Mouse (Mus musculus) cerebellum, postnatal 36 days (tissue): ENCODE results near the gene Nf1.
A peak's percentile ranks its signal among the peaks of the same experiment; 100 is the strongest.

Source experiments
- DNase-seq, 2 experiments: peaks; one replicate each; pipeline ENCODE4 v3.0.0; 2021 to 2022; ENCODE audit warnings: mixed read lengths in 2 of 2

The Nf1 gene

DNA sequence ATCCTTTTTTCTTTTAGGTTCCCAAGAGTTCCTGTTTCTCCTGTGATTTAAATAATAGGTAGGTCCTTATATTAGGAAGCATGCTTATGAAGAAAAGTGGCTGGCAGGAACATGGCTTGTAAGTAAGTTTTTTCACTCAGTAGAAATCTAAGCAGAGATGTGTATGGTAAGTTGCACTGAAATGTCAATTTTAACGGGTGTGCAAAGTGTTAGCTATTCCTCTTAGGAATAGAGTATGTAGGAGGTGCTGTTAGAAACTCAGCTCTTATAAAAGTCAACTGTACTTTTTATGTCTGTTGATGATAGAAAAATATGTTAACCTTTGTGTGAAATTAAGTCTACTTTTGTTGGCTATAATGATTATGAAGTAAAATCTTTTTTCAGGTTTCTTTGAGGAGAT is 128.6 kb downstream of the Nf1 start:
- DNase-seq, result no peak

DNA sequence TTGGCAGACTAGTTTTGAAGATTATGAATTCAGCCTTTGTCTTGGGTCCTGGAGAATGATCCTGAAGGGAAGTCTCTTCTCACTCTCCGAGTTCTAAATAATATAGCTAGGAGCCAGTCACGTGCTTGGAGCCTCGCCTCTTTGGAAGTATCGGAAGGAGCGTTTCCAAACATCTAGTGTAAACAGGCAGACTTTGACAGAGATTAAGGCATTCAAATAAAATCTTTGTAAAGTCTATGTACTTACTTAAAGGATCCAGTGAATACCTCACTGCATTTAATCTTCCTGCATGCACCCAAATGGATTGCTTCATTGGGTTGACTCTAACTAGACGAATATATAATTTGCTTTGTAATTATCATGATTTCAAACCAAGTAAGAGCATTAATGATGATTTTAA is 143.9 kb downstream of the Nf1 start:
- no peak for DNase-seq

GRCm38 (mm10) chr11:79483876-79484528 is 144.5 kb downstream of the Nf1 start:
- DNase-seq, result no peak

DNA sequence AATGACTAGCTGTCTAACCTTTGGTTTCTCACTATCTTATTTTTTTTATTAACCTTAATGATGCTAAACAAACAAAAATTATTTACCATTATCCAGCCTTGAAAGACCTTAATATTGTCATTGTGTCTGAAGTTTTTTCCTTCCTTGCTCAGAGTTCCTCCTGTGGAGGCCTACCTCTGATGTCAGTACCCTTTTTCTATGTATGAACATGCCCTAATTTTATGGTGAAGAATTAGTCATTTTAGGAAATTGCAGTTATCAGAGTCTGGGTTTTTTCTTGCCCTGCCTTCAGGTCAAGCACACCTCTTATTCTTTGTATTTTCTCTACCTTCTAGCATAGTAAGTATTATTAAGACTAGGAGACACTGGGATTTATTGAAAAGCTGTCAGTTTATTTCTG is 145.2 kb downstream of the Nf1 start:
- no peak for DNase-seq

GRCm38 (mm10) chr11:79494976-79495800 is 155.7 kb downstream of the Nf1 start:
- no peak for DNase-seq

GRCm38 (mm10) chr11:79502917-79503316 is 163.4 kb downstream of the Nf1 start:
- no peak for DNase-seq

DNA sequence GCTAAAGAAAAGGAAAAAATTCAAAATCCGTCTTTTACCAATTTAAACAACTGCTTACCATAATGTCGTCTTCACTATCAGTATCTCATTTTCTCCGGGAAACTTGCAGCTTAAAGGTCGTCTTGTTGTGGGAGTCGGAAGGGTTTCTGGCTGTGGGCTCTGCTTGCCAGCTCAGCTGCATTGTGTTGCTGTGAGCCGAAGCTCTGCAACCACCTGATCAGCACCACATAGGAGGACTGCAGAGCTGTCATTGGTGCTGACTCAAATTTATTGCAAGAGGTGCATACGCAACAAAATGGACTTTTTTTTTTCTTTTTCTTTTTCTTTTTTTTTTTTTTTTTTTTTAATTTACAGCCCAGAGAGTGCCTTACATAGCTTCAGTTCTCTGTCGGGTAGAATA is 164.4 kb downstream of the Nf1 start, which contains the start of gene Omg:
Gene Omg, minus strand, starts transcription at position 240 of the 400 bp plus-strand sequence.
- peak in 1 of 2 experiments; percentile 8 for DNase-seq

DNA sequence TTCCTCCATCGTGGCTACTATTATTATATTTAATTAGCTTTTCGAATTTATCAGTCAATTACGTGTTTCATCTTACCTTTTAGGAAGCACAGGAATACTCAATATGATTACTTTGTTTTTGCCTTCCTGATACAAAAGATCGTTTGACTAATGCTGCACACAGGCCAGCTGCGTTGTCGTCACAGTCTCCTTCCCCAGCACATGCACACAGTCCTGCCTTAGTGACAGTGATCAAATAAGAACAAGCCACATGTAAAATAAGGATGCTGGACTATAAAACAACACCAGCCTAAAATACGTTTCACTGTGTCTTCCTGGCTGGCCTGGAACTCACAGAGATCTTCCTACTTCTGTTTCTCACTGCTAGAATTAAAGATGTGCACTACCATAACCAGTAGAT is 165.0 kb downstream of the Nf1 start:
- DNase-seq, result no peak

DNA sequence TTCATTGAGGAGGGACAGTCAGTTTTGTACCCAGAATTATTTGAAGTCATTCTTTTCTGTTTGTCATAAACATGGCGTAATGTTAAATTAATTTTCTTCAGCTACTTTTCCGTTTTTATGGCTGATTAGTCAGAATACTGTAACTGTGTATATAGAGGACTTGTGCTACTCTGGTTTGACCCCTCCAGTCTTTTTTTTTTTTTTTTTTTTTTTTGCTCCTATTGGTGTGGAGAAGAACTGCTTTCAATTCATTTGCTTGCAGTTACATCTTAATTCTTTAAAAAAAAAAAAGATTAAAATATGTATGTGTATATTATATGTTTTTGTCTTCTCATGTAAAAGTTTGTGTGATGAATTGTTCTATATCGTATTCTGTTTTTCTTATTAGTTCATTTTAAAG is 172.5 kb downstream of the Nf1 start:
- DNase-seq, result no peak

DNA sequence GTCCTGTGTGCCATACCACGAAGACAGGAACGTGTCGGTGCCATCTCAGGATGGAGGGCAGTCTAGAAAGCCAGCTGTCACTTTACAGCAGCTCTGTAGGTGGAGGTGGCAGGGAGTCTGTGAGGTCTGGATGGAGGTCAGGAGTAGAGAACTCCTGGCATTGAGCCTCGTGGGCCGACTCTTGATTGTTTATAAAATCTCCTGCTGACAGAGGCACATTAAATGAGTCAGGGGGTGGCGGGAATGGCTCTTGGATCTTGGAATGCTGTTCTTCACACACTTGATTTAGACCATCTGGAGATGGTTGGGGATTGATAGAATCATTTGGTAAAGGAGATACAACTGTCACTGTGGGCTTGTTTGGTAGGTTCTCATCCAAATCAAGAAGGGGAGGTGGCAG is 175.8 kb downstream of the Nf1 start:
- DNase-seq, result no peak

DNA sequence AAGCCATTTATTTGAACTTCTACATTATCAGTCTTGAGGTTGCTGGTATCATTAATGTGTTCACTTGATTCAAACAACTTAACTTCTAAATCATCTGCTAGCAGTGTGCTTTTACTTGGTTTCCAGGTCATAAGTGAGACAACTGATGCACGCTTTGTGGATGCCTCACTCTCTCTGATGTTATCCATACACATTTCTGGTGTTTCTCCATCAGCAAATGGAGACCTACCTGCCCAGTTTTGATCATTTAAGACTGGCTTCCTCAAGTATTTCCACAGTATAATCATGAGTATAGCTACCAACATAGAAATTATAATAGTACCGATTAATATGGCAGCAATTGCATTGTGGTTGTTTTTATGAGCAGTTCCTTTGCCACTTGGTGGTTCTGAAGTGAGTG is 176.3 kb downstream of the Nf1 start:
- DNase-seq, result no peak

GRCm38 (mm10) chr11:79519299-79519698 is 179.8 kb downstream of the Nf1 start:
- DNase-seq, result no peak

GRCm38 (mm10) chr11:79519878-79520291 is 180.4 kb downstream of the Nf1 start:
- DNase-seq, result no peak

- no peak for DNase-seq
These were observed 181.3 kb downstream of the Nf1 start for GRCm38 (mm10) chr11:79520772-79521171.

DNA sequence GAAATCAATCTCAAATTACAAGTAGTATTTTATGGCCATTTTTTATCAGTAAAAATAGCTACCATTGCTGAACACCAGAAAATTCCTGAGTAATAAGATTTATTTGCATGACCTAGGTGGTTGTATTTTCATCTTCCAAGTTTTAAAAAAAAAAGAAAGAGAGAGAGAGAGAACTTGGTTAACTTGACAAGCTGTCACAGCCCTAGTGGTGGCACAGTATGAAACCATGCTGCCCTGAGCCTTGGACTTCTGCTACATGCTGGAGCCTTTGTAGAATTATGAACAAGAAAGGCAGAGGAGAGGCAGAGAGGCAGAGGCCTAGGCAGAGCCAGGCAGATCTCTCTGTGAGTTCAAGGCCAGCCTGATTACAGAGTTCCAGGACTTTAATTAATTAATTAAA is 182.4 kb downstream of the Nf1 start:
- DNase-seq, result no peak

GRCm38 (mm10) chr11:79522944-79523343 is 183.5 kb downstream of the Nf1 start:
- no peak for DNase-seq

GRCm38 (mm10) chr11:79523560-79524309 is 184.2 kb downstream of the Nf1 start, which contains the start of gene Evi2b:
TSS of gene Evi2b (minus strand) at chr11:79523762.
- no peak for DNase-seq

DNA sequence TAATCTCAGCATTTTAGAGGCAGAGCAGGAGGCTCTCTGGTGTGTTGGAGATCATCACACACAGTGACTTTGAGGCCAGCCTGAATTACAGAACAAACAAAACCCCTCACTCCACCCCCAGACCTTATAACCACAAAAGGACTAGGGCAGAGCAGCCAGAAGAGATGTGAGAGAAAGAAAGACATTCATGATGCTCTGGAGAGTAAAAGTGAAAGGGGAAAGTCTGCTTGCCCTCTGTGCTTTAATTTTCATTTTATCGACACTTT is 184.8 kb downstream of the Nf1 start:
- DNase-seq, result no peak

DNA sequence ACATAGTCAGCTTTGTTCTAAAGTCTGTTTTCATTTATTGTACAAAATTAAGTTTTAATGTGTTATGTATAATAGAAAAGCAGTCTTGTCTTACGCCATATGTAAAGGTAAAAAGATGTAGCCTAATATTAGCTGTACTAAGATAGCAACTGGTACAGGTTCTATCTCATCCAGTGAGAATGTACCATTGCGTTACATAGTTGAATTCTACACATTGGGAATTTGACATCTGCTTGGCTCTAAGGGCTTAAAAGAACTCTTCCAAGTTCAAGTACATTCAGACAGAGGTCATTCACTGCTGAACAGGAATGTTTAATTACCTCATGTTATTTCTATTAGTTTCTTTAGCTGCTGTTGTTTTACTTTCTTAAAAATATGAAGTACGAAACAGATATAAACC is 187.1 kb downstream of the Nf1 start:
- no peak for DNase-seq

GRCm38 (mm10) chr11:79527015-79527738 is 187.7 kb downstream of the Nf1 start:
- no peak for DNase-seq

- DNase-seq, result no peak
These were observed 188.4 kb downstream of the Nf1 start for GRCm38 (mm10) chr11:79527739-79528384.

- no peak for DNase-seq
These were observed 189.1 kb downstream of the Nf1 start for GRCm38 (mm10) chr11:79528601-79529000.

- no peak for DNase-seq
These were observed 189.7 kb downstream of the Nf1 start for GRCm38 (mm10) chr11:79529226-79529625.
